Mouse (Mus musculus) left cerebral cortex, adult 6 months (tissue): ENCODE measurements around the gene Metap2. TPM values are rescaled to one million over a fixed set of nuclear protein-coding genes. Genes with fewer than 3 reads are reported as not detected.

ENCODE experiments used
- long read RNA-seq, 2 experiments: library from polyadenylated mRNA; unstranded; transcript quantifications; one replicate each; pipeline ENCODE4 v2.0.0; 2019 to 2020
- polyA plus RNA-seq: library from polyadenylated mRNA; unstranded; fragments of <200 nt; fragmentation: Nextera tagmentation; gene quantifications from 2 replicates; pipeline ENCODE4 v1.2.3, GENCODE M21; 2021

Gene Metap2
- polyA plus RNA-seq, result 155 and 176 TPM in 2 replicates
- long read RNA-seq, experiment 1, full-length matches to known transcripts, result 185 of 229 reads
- long read RNA-seq, experiment 1, partial matches to known transcripts, result 8 of 229 reads
- long read RNA-seq, experiment 1, other reads (novel, unspliced or antisense), result 36 of 229 reads
- long read RNA-seq, experiment 2, full-length matches to known transcripts, result 129 of 183 reads
- long read RNA-seq, experiment 2, partial matches to known transcripts, result 35 of 183 reads
- long read RNA-seq, experiment 2, other reads (novel, unspliced or antisense), result 19 of 183 reads

DNA sequence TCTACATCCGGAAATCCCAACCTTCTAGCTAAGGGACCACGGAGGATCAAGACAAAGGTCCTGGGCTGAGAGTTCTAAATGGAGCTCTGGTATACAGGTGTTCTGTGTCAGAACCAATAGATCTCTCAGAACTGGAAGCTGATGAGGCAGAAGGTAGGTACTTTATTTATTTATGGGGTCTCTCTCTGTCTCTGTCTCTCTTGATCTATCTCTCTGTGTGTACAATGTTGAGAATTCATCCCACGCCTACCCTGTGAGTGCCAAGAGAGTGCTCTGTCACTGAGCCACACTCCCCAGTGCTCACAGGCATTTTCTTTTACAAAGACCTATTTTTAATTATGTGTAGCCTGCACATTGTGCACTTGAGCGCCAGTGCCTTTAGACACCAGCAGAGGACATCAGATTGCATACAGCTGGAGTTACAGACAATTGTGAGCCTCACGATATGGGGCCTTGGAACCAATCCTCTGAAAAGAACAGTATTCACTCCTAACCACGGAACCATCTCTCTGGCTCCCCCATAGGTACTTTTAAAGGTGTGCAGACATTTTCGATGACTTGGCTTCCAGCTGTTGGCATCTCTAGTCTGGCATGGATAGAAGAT, at the start of gene Metap2:
Gene Metap2, minus strand, starts transcription at position 51 of the 604 bp plus-strand sequence.

DNA sequence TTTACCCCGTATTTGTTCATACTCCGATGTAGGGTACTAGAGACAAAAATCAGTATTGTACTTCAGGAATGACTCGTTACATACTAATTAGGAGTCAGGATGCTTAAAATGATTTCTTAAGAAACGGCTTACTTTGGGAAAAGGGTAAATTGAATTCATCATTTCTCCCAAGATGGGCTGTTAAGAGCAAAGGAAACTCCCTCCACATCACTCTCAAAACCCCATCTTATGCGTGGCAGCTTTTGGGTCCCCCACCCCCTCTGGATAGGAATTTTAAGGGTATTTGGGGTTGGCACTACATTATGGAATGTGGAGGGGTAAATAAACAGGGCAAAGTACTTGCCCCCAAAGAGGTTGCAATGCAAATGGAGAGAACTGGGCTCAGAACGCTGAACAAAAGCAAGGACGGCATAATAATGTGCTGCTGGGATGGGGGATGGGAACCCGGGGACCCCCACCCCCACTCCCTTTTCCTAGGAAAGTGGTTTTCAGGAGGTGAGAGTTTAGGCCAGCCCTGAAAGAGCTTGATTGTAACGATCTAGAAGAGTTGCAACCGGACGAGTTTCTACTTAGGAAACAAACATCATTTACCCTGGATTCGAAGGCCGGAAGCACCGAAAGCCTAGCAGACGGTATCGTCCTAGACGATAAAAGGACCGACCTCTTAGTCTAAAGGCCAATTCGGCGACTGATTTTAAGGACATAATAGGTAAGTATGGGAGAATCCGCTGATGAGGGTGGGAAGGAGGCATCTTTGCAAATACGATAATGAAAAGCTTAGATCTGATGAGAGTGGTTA, 65.8 kb downstream of the Metap2 start, which contains the start of gene Usp44:
Gene Usp44, plus strand, starts transcription at position 625 of the 799 bp plus-strand sequence.

Other genes with a start within 250 kb of the Metap2 start
- not detected in 2 replicates for gene Usp44, start 65.5 kb downstream of the Metap2 start, polyA plus RNA-seq
- 25.0 and 28.5 TPM in 2 replicates for gene Vezt, start 138.7 kb upstream of the Metap2 start, polyA plus RNA-seq
- gene Fgd6, start 138.9 kb upstream of the Metap2 start, polyA plus RNA-seq, result 2.7 and 2.9 TPM in 2 replicates